Mouse (Mus musculus) liver, embryonic 12.5 days (tissue): Measurements from ENCODE around the gene Draxin. TPM values are rescaled to one million over a fixed set of nuclear protein-coding genes. Genes with fewer than 3 reads are reported as not detected.

ENCODE experiments used
- ATAC-seq: fragments of 200-750 bp; cut with Nextera tagmentation; 2 replicates; pipeline ENCODE4 v1.8.0; 2017; ENCODE audit warnings: moderate number of reproducible peaks, mild to moderate bottlenecking, moderate library complexity
- H3K27ac ChIP-seq: fragments of 300-500 bp; sonication (generic); 2 replicates; pipeline ENCODE4 v1.5.1; 2016; ENCODE audit warnings: mild to moderate bottlenecking
- H3K27me3 ChIP-seq: fragments of 300-500 bp; sonication (generic); replicated peaks from 2 replicates; pipeline ENCODE4 v1.6.1; 2016; ENCODE audit warnings: mild to moderate bottlenecking, moderate library complexity
- H3K36me3 ChIP-seq: fragments of 300-500 bp; sonication (generic); 2 replicates; pipeline ENCODE4 v1.6.1; 2016; ENCODE audit warnings: mild to moderate bottlenecking, moderate library complexity
- H3K4me1 ChIP-seq: fragments of 300-500 bp; sonication (generic); 2 replicates; pipeline ENCODE4 v1.6.1; 2016
- H3K4me2 ChIP-seq: fragments of 300-500 bp; sonication (generic); 2 replicates; pipeline ENCODE4 v1.6.1; 2016; ENCODE audit warnings: mild to moderate bottlenecking, moderate library complexity
- H3K4me3 ChIP-seq: fragments of 300-500 bp; sonication (generic); 2 replicates; pipeline ENCODE4 v1.5.1; 2016; ENCODE audit warnings: mild to moderate bottlenecking, moderate library complexity
- H3K9ac ChIP-seq: fragments of 300-500 bp; sonication (generic); 2 replicates; pipeline ENCODE4 v1.6.1; 2016; ENCODE audit warnings: mild to moderate bottlenecking, moderate library complexity
- H3K9me3 ChIP-seq: fragments of 300-500 bp; sonication (generic); replicated peaks from 2 replicates; pipeline ENCODE4 v1.6.1; 2016; ENCODE audit warnings: mild to moderate bottlenecking, moderate library complexity
- WGBS: fragments of 180-500 bp; shearing (Covaris S2); methylation state at CpG from one replicate; pipeline ENCODE4 v1.1.7; 2016; ENCODE audit not compliant: insufficient replicate concordance; 5-methylcytosine and 5-hydroxymethylcytosine counted together
- polyA plus RNA-seq: library from polyadenylated mRNA; unstranded; fragments of >200 nt; fragmentation: Nextera tagmentation; extraction: Ambion mirVana; gene quantifications from 2 replicates; pipeline ENCODE4 v1.2.1, GENCODE M21; 2016

Draxin gene
- polyA plus RNA-seq, 1 experiment from 2014 or later = 0.08 TPM

GRCm38 (mm10) chr4:148075881-148076280 is 54.6 kb downstream of the Draxin start:
- H3K4me3 ChIP-seq = no peak overlapping the region
- no peak for ATAC-seq
- H3K27ac ChIP-seq = no peak overlapping the region
- no peak overlapping the region for H3K4me2 ChIP-seq
- no peak overlapping the region for H3K9ac ChIP-seq
- peaks cover 17% of the 10 kb centered on the region for H3K4me1 ChIP-seq
- H3K36me3 ChIP-seq = peaks cover 18% of the 10 kb centered on the region
- WGBS = 83% methylated on average over 6 of the region's 6 CpGs
- 0 out of 2 replicates have a peak, but pooled peaks cover 3% of the 10 kb centered on the region for H3K27me3 ChIP-seq
- H3K9me3 ChIP-seq = no peaks in the 10 kb centered on the region

GRCm38 (mm10) chr4:148075259-148075658 is 55.2 kb downstream of the Draxin start:
- Histone ChIP-seq H3K4me1 (peaks cover 17% of the 10 kb centered on the region), H3K4me2 (peak overlapping the region; percentile 68), H3K4me3 (peak overlapping the region; percentile 47), H3K27ac (peak overlapping the region; percentile 27; the same call in 1 of the 2 replicates), H3K27me3 (0 out of 2 replicates have a peak, but pooled peaks cover 3% of the 10 kb centered on the region), H3K9ac (peak overlapping the region; percentile 36; the same call in 1 of the 2 replicates), H3K9me3 (no peaks in the 10 kb centered on the region), H3K36me3 (peaks cover 11% of the 10 kb centered on the region)
- ATAC-seq = peak; percentile 62
- 33% methylated on average over 21 of the region's 21 CpGs for WGBS

- H3K4me3 ChIP-seq = peak overlapping the region; percentile 47
- H3K36me3 ChIP-seq = peaks cover 5% of the 10 kb centered on the region
- H3K9me3 ChIP-seq = no peaks in the 10 kb centered on the region
- 42% methylated on average over 17 of the region's 17 CpGs for WGBS
- 0 out of 2 replicates have a peak, but pooled peaks cover 3% of the 10 kb centered on the region for H3K27me3 ChIP-seq
- peak; percentile 16; the same call in 1 of the 2 replicates for ATAC-seq
- H3K4me2 ChIP-seq = peak overlapping the region; percentile 68
- peaks cover 17% of the 10 kb centered on the region for H3K4me1 ChIP-seq
- peak overlapping the region; percentile 27; the same call in 1 of the 2 replicates for H3K27ac ChIP-seq
- H3K9ac ChIP-seq = peak overlapping the region; percentile 36; the same call in 1 of the 2 replicates
These were observed 55.8 kb downstream of the Draxin start for GRCm38 (mm10) chr4:148074521-148075189.

GRCm38 (mm10) chr4:148071508-148071907 is 59.0 kb downstream of the Draxin start:
- Histone ChIP-seq H3K36me3 (no peaks in the 10 kb centered on the region), H3K9me3 (no peaks in the 10 kb centered on the region), H3K9ac (no peak overlapping the region), H3K4me3 (no peak overlapping the region), H3K4me2 (no peak overlapping the region), H3K27me3 (peaks cover 3% of the 10 kb centered on the region; the same call in 1 of the 2 replicates), H3K27ac (no peak overlapping the region), H3K4me1 (peaks cover 20% of the 10 kb centered on the region)
- ATAC-seq = no peak
- WGBS = 61% methylated on average over 5 of the region's 5 CpGs

- no peak overlapping the region for H3K4me2 ChIP-seq
- no peak overlapping the region for H3K9ac ChIP-seq
- WGBS = 60% methylated on average over 9 of the region's 9 CpGs
- no peak overlapping the region for H3K4me3 ChIP-seq
- H3K27ac ChIP-seq = no peak overlapping the region
- no peaks in the 10 kb centered on the region; the same call in 1 of the 2 replicates for H3K27me3 ChIP-seq
- ATAC-seq = no peak
- no peaks in the 10 kb centered on the region for H3K9me3 ChIP-seq
- peaks cover 15% of the 10 kb centered on the region for H3K4me1 ChIP-seq
- no peaks in the 10 kb centered on the region for H3K36me3 ChIP-seq
These were observed 60.8 kb downstream of the Draxin start for GRCm38 (mm10) chr4:148069602-148070218.

- Histone ChIP-seq H3K9ac (no peak overlapping the region), H3K9me3 (no peaks in the 10 kb centered on the region), H3K27ac (no peak overlapping the region), H3K4me3 (no peak overlapping the region), H3K36me3 (no peaks in the 10 kb centered on the region), H3K4me1 (peaks cover 14% of the 10 kb centered on the region), H3K4me2 (no peak overlapping the region), H3K27me3 (no peaks in the 10 kb centered on the region; the same call in 1 of the 2 replicates)
- ATAC-seq = no peak
- 70% methylated on average over 8 of the region's 8 CpGs for WGBS
These were observed 63.2 kb downstream of the Draxin start for GRCm38 (mm10) chr4:148067346-148067745.

GRCm38 (mm10) chr4:148066401-148066744 is 64.1 kb downstream of the Draxin start:
- Histone ChIP-seq H3K4me3 (no peak overlapping the region), H3K4me1 (peaks cover 8% of the 10 kb centered on the region; the same call in 1 of the 2 replicates), H3K27ac (no peak overlapping the region), H3K9me3 (no peaks in the 10 kb centered on the region), H3K9ac (no peak overlapping the region), H3K36me3 (no peaks in the 10 kb centered on the region), H3K4me2 (no peak overlapping the region), H3K27me3 (no peaks in the 10 kb centered on the region; the same call in 1 of the 2 replicates)
- 60% methylated on average over 9 of the region's 9 CpGs for WGBS
- ATAC-seq = peak; percentile 24; the same call in 1 of the 2 replicates

GRCm38 (mm10) chr4:148065702-148066400 is 64.6 kb downstream of the Draxin start:
- Histone ChIP-seq H3K9me3 (no peaks in the 10 kb centered on the region), H3K27me3 (no peaks in the 10 kb centered on the region; the same call in 1 of the 2 replicates), H3K9ac (no peak overlapping the region), H3K4me1 (peaks cover 12% of the 10 kb centered on the region; the same call in 1 of the 2 replicates), H3K27ac (no peak overlapping the region), H3K36me3 (no peaks in the 10 kb centered on the region), H3K4me2 (no peak overlapping the region), H3K4me3 (no peak overlapping the region)
- 44% methylated on average over 6 of the region's 6 CpGs for WGBS
- 0 out of 2 replicates have a peak, but pooled peaks have one; percentile 1 for ATAC-seq

- no peaks in the 10 kb centered on the region; the same call in 1 of the 2 replicates for H3K27me3 ChIP-seq
- WGBS = 78% methylated on average over 9 of the region's 9 CpGs
- no peak for ATAC-seq
These were observed 69.4 kb downstream of the Draxin start for GRCm38 (mm10) chr4:148061086-148061480.

GRCm38 (mm10) chr4:148060120-148061085 is 70.1 kb downstream of the Draxin start:
- WGBS = 45% methylated on average over 13 of the region's 13 CpGs

More at GRCm38 (mm10) chr4:148061086-148061480, 69.4 kb downstream of the Draxin start:
- H3K4me2 ChIP-seq = no peak overlapping the region
- peaks cover 27% of the 10 kb centered on the region for H3K36me3 ChIP-seq
- H3K9me3 ChIP-seq = no peaks in the 10 kb centered on the region
- no peak overlapping the region for H3K9ac ChIP-seq
- H3K27ac ChIP-seq = no peak overlapping the region
- peaks cover 15% of the 10 kb centered on the region; the same call in 1 of the 2 replicates for H3K4me1 ChIP-seq
- H3K4me3 ChIP-seq = no peak overlapping the region

GRCm38 (mm10) chr4:148058993-148059392 is 71.5 kb downstream of the Draxin start:
- H3K9me3 ChIP-seq = no peaks in the 10 kb centered on the region
- no peak overlapping the region for H3K9ac ChIP-seq
- no peak overlapping the region for H3K4me2 ChIP-seq
- no peak overlapping the region for H3K27ac ChIP-seq
- H3K4me3 ChIP-seq = no peak overlapping the region
- no peak for ATAC-seq
- WGBS = 82% methylated on average over 6 of the region's 6 CpGs
- 0 out of 2 replicates have a peak, but pooled peaks cover 14% of the 10 kb centered on the region for H3K4me1 ChIP-seq
- H3K36me3 ChIP-seq = peaks cover 47% of the 10 kb centered on the region
- H3K27me3 ChIP-seq = no peaks in the 10 kb centered on the region; the same call in 1 of the 2 replicates

More at GRCm38 (mm10) chr4:148060120-148061085, 70.1 kb downstream of the Draxin start:
- Histone ChIP-seq H3K36me3 (peaks cover 33% of the 10 kb centered on the region), H3K9ac (no peak overlapping the region), H3K9me3 (no peaks in the 10 kb centered on the region), H3K27me3 (no peaks in the 10 kb centered on the region; the same call in 1 of the 2 replicates), H3K4me2 (no peak overlapping the region), H3K4me3 (no peak overlapping the region), H3K4me1 (0 out of 2 replicates have a peak, but pooled peaks cover 14% of the 10 kb centered on the region), H3K27ac (no peak overlapping the region)
- peak; percentile 58 for ATAC-seq
